Comparison of ENCODE assay signal across 8 mouse cellular contexts in the genomic region with DNA sequence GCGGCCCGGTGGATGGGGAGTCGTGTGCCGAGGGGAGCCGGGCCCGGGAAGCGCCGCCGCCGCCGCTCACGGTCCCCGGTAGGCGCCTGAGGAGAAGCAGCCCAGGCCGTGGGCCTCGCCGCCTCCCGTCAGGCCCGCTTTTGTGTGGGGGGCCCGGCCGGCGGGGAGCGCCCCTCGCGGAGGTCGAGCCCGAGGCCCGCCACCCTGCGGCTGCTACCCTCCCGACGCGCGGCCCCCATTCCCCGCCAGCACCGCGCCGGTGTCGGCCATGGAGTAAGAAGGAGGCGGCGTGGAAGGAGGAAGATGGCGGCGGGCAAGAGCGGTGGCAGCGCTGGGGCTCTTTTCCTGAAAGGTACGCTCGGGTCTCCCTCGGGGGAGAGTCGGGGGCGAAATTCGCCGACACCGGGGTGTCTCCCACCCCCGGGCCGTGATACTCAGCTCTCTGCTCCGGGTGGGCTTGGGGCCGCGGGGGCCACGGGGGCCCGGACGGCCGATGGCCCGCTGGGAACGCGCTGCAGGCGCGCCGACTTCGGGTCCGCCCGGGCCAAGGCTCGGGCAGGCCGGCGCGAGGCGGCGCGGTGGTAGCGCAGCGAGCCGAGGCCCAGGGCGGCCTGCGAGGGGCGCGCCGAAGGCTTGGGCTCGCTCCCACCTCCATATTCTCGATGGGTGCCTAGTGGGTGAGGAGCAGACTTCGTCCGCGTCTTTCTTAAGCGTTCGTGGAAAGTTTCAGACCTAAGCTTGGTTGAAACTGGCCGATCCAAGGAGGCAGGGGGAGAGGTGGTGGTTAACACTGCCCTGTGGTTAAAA. TPM values are rescaled to one million over a fixed set of nuclear protein-coding genes. Genes with fewer than 3 reads are reported as not detected.
A peak's percentile ranks its signal among the peaks of the same experiment; 100 is the strongest.
DNase-seq lines count a peak whose midpoint lies in the region; ATAC-seq and TF ChIP-seq lines count a peak whose summit lies in the region.

No protein-coding gene starts in this region.

- H3K36me3 ChIP-seq in hindbrain, postnatal 0 days (ENCODE audit: insufficient read depth, low read length), result no peaks in the 10 kb centered on the region

- 0 out of 2 replicates have a peak, but pooled peaks have one; percentile 2 for TF ChIP-seq CTCF in hindbrain, postnatal 0 days (IDR thresholded peaks at IDR 0.05; ENCODE audit: low read depth)
- peak; percentile 7; the same call in 1 of the 2 replicates for TF ChIP-seq CTCF in left cerebral cortex, adult 2 months (IDR thresholded peaks at IDR 0.05)

- peak overlapping the region; percentile 100 for H3K27ac ChIP-seq in hindbrain, postnatal 0 days
- peak overlapping the region; percentile 97 for H3K27ac ChIP-seq in left cerebral cortex, adult 2 months

- peak; percentile 48 for ATAC-seq in common myeloid progenitor, adult 5-6 weeks (replicated peaks; ENCODE audit: low read depth, poor library complexity, severe bottlenecking)
- ATAC-seq in hindbrain, postnatal 0 days, result peak; percentile 85
- ATAC-seq in megakaryocyte, adult 5-6 weeks (ENCODE audit: poor library complexity, severe bottlenecking), result peak; percentile 69

- H3K9ac ChIP-seq in hindbrain, postnatal 0 days (replicated peaks; ENCODE audit: low read length), result peak overlapping the region; percentile 100

- no peaks in the 10 kb centered on the region for H3K9me3 ChIP-seq in hindbrain, postnatal 0 days (ENCODE audit: low read length)

- DNase-seq in ZHBTc4 (ENCODE audit: low read depth, low spot score), result peak; percentile 65
- DNase-seq in gastrocnemius, adult 8-10 months (ENCODE audit: low spot score in 2 of 2), result peak; percentile 42
- peak; percentile 72 for DNase-seq in hindbrain, postnatal 0 days (ENCODE audit: low spot score)
- DNase-seq in left cerebral cortex, adult 2 months (ENCODE audit: extremely low spot score in 1 of 2, low spot score in 2 of 2), result peak; percentile 68 to 72
- peak; percentile 52 for DNase-seq in retina, postnatal 7 days (ENCODE audit: low read depth, low spot score)
- DNase-seq in thymus, postnatal 4 days, result peak; percentile 83

- under 1% methylated on average over 79 of the region's 93 CpGs for WGBS in hindbrain, postnatal 0 days

- H3K27me3 ChIP-seq in hindbrain, postnatal 0 days (ENCODE audit: insufficient read depth, low read length), result no peaks in the 10 kb centered on the region

- intact Hi-C loops in left cerebral cortex, adult 2 months (cut with DNase I), result no loop called here

- H3K4me2 ChIP-seq in hindbrain, postnatal 0 days (ENCODE audit: low read depth, low read length), result peak overlapping the region; percentile 63

- H3K4me1 ChIP-seq in hindbrain, postnatal 0 days (ENCODE audit: insufficient read depth, low read length), result peaks cover 12% of the 10 kb centered on the region

- H3K4me3 ChIP-seq in hindbrain, postnatal 0 days (ENCODE audit: low read length), result peak overlapping the region; percentile 96
- peak overlapping the region; percentile 90 for H3K4me3 ChIP-seq in left cerebral cortex, adult 2 months

RNA-seq across cellular contexts. Expression of a gene that starts 0.7 kb away (rescaled TPM):
- 203 and 226 TPM in 2 replicates for total RNA-seq in common myeloid progenitor, adult 5-6 weeks (2017)
- 10 to 100 TPM; 56.7 to 70.5 (median 62.9) TPM for total RNA-seq in gastrocnemius, adult 8-10 months (2022)
- total RNA-seq in hindbrain, postnatal 0 days (2014; rRNA removed), result 47.9 and 56.3 TPM in 2 replicates
- 42.0 and 42.5 TPM in 2 replicates for polyA plus RNA-seq in hindbrain, postnatal 0 days (2015; fragmentation: Nextera tagmentation; extraction: Ambion mirVana)
- 100 to 1,000 TPM in 1 of 2 experiments, 10 to 100 TPM in 1; 96.1 to 104 TPM for total RNA-seq in left cerebral cortex, adult 2 months (2021)
- total RNA-seq in megakaryocyte, adult 5-6 weeks (2015), result 107 and 112 TPM in 2 replicates
- total RNA-seq in megakaryocyte, adult 5-6 weeks (2017), result 88.1 and 101 TPM in 2 replicates

RNA-seq across cellular contexts. Expression of a gene that starts 54.8 kb away (rescaled TPM):
- 0.34 and 0.46 TPM in 2 replicates for total RNA-seq in common myeloid progenitor, adult 5-6 weeks (2017)
- 100 to 1,000 TPM in 2 of 4 experiments, 10 to 100 TPM in 2; 92.2 to 133 (median 106) TPM for total RNA-seq in gastrocnemius, adult 8-10 months (2022)
- 1.4 and 2.6 TPM in 2 replicates for total RNA-seq in hindbrain, postnatal 0 days (2014; rRNA removed)
- polyA plus RNA-seq in hindbrain, postnatal 0 days (2015; fragmentation: Nextera tagmentation; extraction: Ambion mirVana), result 2.5 and 3.7 TPM in 2 replicates
- 10 to 100 TPM; 16.2 to 16.4 TPM for total RNA-seq in left cerebral cortex, adult 2 months (2021)
- 0.07 TPM in 1 of 2 replicates, not detected in the other for total RNA-seq in megakaryocyte, adult 5-6 weeks (2015)
- 0.11 and 0.94 TPM in 2 replicates for total RNA-seq in megakaryocyte, adult 5-6 weeks (2017)

Comparison
In these comparisons a context has a peak if more than half of its experiments do, and no peak if none do; other contexts are left out.
1. Peak in every context shown above with its lines: DNase-seq, ATAC-seq, H3K4me3 ChIP-seq and H3K27ac ChIP-seq.
2. RNA of a gene that starts 54.8 kb away (total RNA-seq): 92.2 to 133 TPM in gastrocnemius, adult 8-10 months; 16.2 to 16.4 TPM in left cerebral cortex, adult 2 months, 1.4 to 2.6 TPM in hindbrain, postnatal 0 days, 0.34 to 0.46 TPM in common myeloid progenitor, adult 5-6 weeks and 0.07 to 0.94 TPM in megakaryocyte, adult 5-6 weeks; every median in the first group is over 4 times any median in the second.